Mouse (Mus musculus) lung, postnatal 0 days (tissue): ENCODE results near the gene 2310034G01Rik.

Experiments used
- CTCF ChIP-seq: IDR thresholded peaks from 2 replicates; pipeline ENCODE4 v1.5.1; 2016; ENCODE audit warnings: antibody characterized with exemption, mild to moderate bottlenecking
- EP300 ChIP-seq: IDR thresholded peaks from 2 replicates; pipeline ENCODE4 v1.6.1; 2016; ENCODE audit warnings: antibody characterized with exemption, mild to moderate bottlenecking, control low read depth

DNA sequence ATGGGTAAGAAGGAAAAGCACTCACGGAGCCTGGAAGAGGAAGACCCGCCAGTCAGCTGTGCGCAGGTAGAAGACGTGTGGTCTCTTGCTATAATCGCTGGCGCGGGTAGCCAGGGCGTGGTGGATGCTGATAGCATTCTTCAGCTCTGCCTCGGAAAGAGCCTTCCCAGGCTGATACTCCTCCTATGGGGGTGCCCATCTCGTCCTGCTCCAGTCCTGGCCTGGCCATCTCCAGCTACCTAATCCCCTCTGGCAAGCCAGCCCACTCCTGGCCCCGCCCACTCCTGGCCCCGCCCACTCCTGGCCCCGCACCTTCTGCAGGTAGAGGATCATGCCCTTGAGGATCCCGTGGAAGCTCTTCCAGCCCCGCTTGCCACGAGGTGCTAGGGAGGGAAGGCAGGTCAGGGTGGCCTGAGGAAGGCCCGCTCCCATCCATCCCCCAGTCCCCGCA, 35.9 kb downstream of the 2310034G01Rik start:
- TF ChIP-seq CTCF (no peak), EP300 (no peak)
